Mouse (Mus musculus): ENCODE results near the gene Zfp184. TPM values are rescaled to one million over a fixed set of nuclear protein-coding genes. Genes with fewer than 3 reads are reported as not detected.
"Not testable (repeated sequence)": the region's sequence is repeated elsewhere in the genome, so short reads cannot be mapped to it uniquely, and the experiment has no call there.

The Zfp184 gene
- polyA plus RNA-seq (2012; rRNA removed): 0.39 and 0.44 TPM in 2 replicates

DNA sequence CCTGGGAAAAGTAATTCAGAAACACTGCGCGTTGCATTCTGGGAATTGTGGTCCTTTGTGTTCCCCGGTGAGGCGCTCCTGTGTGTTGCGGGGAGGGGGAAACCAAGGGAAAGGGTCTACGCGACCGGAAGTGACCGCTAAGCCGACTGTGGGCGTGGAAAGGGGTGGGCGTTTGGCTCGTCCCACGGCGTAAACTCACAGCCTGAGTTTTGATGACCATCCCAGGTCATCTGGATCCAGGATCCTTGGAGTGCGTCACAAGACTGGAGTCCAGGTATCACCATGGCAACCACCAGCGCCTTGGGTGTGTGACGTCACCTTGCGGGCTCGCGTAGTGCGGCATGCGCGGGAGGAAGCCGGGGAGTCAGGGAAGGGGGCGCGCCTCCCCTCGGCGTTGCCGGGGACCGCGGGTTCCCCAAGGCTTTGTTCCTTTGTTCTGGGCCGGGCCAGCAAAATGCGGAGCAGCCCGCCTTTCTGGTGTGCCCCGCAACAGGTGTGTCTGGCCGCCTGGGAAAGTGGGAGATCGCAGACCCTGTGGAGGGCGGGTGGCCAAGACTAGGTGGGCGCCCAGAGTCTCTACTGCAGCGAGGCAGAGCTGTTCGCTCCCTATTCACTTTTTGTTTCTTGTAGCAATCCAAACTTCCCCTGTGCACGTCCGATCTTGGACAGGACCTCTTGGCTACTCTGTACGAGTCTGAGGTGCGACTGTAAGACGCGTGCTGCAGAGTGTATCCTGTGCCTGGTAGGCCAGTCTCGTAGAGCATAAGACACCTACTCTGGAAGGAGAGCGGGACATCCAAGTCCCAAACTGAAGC, at the start of gene Zfp184:
Gene Zfp184 (plus strand): TSS at position 169 of the 815 bp plus-strand sequence.
- no peak for TF ChIP-seq CTCF (conservative IDR thresholded peaks at IDR 0.05; ENCODE audit: insufficient read depth, insufficient read length, low read depth, low read length)
- no peak for TF ChIP-seq POLR2A (IDR thresholded peaks at IDR 0.05; ENCODE audit: low read depth, low read length)
- Histone ChIP-seq H3K27ac (ENCODE audit: insufficient read depth, low read depth, low read length) (no peak within 1 kb of the TSS), H3K27me3 (replicated peaks; ENCODE audit: control insufficient read depth, insufficient read depth, low read length) (no peaks in the 10 kb centered on the region), H3K4me1 (ENCODE audit: control insufficient read depth, insufficient read depth, low read length) (no peaks in the 10 kb centered on the region), H3K4me3 (ENCODE audit: insufficient read depth, low read depth, low read length) (peak within 1 kb of the TSS; percentile 72), H3K36me3 (ENCODE audit: control insufficient read depth, insufficient read depth, low read length) (no peaks in the 10 kb centered on the region)
- WGBS: under 1% methylated on average over 50 of the region's 50 CpGs
- DNase-seq: peak; percentile 95

DNA sequence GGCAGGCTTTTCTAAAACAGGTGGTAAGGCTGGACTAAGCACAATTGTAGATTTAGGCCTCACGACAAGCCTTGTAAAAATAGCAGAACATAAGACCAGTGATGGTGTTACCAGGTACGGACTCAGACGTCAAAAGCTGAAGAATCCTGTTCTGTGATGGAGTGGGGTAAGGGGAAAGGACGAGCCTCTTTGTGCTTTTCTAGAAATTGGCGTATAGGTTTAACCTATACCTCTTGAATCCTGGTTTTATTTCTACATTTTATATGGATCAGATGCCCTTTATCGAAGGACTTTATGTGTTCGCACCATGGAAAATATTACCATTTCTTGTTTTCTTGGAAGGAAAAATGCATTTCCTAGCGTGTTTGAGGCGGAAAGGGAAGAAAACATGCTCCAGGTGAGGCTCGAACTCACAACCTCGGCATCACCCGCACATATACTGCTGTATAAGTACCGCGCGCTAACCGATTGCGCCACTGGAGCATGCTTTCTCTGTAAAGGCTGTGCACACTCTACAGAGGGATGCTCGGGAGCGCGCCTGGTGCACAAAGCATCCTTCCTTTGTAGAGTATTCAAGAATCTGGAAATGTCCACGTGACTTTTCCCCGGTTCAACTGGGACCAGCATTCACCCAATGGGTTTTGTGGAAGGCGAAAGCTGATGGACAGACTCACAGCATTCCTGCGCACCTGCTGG, 48.2 kb upstream of the Zfp184 start:
- H3K4me3 ChIP-seq (ENCODE audit: insufficient read depth, low read depth, low read length): no peak overlapping the region
- no peak for TF ChIP-seq POLR2A (IDR thresholded peaks at IDR 0.05; ENCODE audit: low read depth, low read length)
- TF ChIP-seq CTCF (conservative IDR thresholded peaks at IDR 0.05; ENCODE audit: insufficient read depth, insufficient read length, low read depth, low read length): no peak
- WGBS: 16% methylated on average over 24 of the region's 24 CpGs
- DNase-seq: no peak
- H3K36me3 ChIP-seq (ENCODE audit: control insufficient read depth, insufficient read depth, low read length): no peaks in the 10 kb centered on the region
- no peaks in the 10 kb centered on the region for H3K4me1 ChIP-seq (ENCODE audit: control insufficient read depth, insufficient read depth, low read length)
- H3K27me3 ChIP-seq (replicated peaks; ENCODE audit: control insufficient read depth, insufficient read depth, low read length): no peaks in the 10 kb centered on the region; the same call in 1 of the 2 replicates
- H3K27ac ChIP-seq (ENCODE audit: insufficient read depth, low read depth, low read length): no peak overlapping the region

DNA sequence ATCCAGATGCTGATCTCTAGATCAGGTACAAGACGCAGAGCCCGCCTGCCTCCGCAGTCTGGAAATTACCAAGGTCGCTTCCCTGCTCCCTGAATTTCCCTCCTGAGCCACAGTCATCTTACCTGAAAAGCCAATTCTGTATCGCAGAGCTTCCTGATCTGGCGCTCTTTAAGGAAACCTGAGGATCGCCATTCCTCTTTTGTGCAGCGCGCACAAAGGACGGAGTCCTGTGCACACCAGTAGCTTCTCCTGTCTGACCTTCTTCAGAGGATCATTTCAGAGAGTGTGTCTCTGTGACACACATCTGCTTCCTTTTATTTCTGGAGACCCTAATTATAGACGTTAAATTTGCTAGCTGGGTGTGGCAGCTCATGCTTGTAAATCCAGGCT, 47.7 kb upstream of the Zfp184 start:
- no peak for DNase-seq
- Histone ChIP-seq H3K27ac (ENCODE audit: insufficient read depth, low read depth, low read length) (no peak overlapping the region), H3K36me3 (ENCODE audit: control insufficient read depth, insufficient read depth, low read length) (no peaks in the 10 kb centered on the region), H3K4me1 (ENCODE audit: control insufficient read depth, insufficient read depth, low read length) (no peaks in the 10 kb centered on the region), H3K4me3 (ENCODE audit: insufficient read depth, low read depth, low read length) (no peak overlapping the region), H3K27me3 (replicated peaks; ENCODE audit: control insufficient read depth, insufficient read depth, low read length) (no peaks in the 10 kb centered on the region; the same call in 1 of the 2 replicates)
- WGBS: 4% methylated on average over 11 of the region's 11 CpGs
- TF ChIP-seq POLR2A (IDR thresholded peaks at IDR 0.05; ENCODE audit: low read depth, low read length): no peak
- TF ChIP-seq CTCF (conservative IDR thresholded peaks at IDR 0.05; ENCODE audit: insufficient read depth, insufficient read length, low read depth, low read length): no peak

DNA sequence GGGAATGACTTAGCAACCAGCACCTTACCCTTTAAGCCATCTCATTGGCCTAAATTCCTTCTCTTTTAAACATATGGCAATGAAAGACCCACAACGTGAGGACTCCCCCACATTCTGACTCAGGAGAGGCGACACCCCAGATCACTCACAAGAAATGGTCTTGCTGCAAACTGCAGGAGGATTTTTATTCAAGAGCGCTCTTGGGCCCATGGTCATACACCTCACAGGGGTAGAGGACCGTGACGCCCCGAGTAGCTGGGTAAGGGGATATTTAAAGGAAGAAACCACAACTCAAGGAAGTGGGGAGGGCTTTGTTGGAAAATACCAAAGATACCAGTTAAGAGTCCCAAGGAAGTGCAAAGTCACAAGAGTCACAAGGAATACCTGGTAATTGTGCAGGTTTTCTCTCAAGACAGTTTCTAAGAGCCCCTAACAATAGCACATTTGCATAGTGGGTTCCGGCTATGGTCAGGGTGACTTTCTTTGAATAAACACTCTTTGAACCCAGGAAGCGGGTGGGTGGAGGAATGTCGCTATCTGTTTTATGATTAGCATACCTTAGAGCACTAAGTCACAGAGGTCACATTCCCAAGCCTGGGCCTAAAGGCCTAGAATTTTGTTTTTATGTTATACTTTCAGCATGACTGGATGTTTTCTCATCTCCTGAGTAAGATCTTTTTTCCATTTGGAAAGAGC, 43.9 kb upstream of the Zfp184 start:
- H3K27me3 ChIP-seq (replicated peaks; ENCODE audit: control insufficient read depth, insufficient read depth, low read length); DNase-seq; H3K4me3 ChIP-seq (ENCODE audit: insufficient read depth, low read depth, low read length); H3K36me3 ChIP-seq (ENCODE audit: control insufficient read depth, insufficient read depth, low read length); H3K27ac ChIP-seq (ENCODE audit: insufficient read depth, low read depth, low read length); H3K4me1 ChIP-seq (ENCODE audit: control insufficient read depth, insufficient read depth, low read length): not testable (repeated sequence)
- 89% methylated on average over 9 of the region's 9 CpGs for WGBS

DNA sequence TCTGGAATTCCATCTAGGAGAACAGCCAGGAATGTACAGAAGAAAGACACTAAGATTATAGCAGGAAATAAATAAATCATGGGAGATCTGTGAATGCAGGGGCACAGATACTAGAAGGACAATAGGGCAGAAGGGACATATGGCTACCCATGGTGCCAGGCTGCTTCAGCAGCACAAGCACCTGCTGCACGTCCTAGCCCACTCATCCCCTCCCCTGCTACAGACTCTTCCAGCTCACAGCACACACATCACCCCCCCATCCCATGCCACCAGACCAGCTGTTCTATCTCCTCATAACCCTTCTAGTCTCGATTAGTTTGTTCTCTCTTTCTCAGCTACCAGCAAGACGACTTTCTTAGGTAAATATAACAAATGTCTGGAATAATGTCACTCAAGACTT, 41.4 kb upstream of the Zfp184 start:
- no peak for TF ChIP-seq CTCF (conservative IDR thresholded peaks at IDR 0.05; ENCODE audit: insufficient read depth, insufficient read length, low read depth, low read length)
- no peak for TF ChIP-seq POLR2A (IDR thresholded peaks at IDR 0.05; ENCODE audit: low read depth, low read length)

DNA sequence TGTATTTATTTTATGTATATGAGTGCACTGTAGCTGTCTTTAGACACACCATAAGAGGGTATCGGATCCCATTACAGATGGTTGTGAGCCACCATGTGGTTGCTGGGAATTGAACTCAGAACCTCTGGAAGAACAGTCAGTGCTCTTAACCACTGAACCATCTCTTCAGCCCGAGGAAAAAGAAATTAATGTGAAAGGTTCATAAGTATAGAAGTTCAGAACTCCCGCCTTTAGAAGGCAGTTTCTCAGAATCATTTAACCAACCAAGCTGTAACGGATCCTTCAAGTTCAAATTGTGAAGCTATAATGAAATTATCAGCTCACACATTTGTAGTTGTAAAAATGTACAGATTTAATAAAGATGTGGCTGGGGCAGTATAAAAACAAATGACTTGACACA, 40.8 kb upstream of the Zfp184 start:
- not testable (repeated sequence) for H3K4me3 ChIP-seq (ENCODE audit: insufficient read depth, low read depth, low read length); H3K4me1 ChIP-seq (ENCODE audit: control insufficient read depth, insufficient read depth, low read length); DNase-seq; H3K27me3 ChIP-seq (replicated peaks; ENCODE audit: control insufficient read depth, insufficient read depth, low read length); H3K36me3 ChIP-seq (ENCODE audit: control insufficient read depth, insufficient read depth, low read length); H3K27ac ChIP-seq (ENCODE audit: insufficient read depth, low read depth, low read length)
- 78% methylated on average over 4 of the region's 4 CpGs for WGBS

More for the DNA sequence above, 41.4 kb upstream of the Zfp184 start:
- Histone ChIP-seq H3K36me3 (ENCODE audit: control insufficient read depth, insufficient read depth, low read length) (no peaks in the 10 kb centered on the region), H3K27ac (ENCODE audit: insufficient read depth, low read depth, low read length) (no peak overlapping the region), H3K4me1 (ENCODE audit: control insufficient read depth, insufficient read depth, low read length) (no peaks in the 10 kb centered on the region), H3K27me3 (replicated peaks; ENCODE audit: control insufficient read depth, insufficient read depth, low read length) (no peaks in the 10 kb centered on the region; the same call in 1 of the 2 replicates), H3K4me3 (ENCODE audit: insufficient read depth, low read depth, low read length) (no peak overlapping the region)
- DNase-seq: no peak
- WGBS: 38% methylated on average over 3 of the region's 3 CpGs

DNA sequence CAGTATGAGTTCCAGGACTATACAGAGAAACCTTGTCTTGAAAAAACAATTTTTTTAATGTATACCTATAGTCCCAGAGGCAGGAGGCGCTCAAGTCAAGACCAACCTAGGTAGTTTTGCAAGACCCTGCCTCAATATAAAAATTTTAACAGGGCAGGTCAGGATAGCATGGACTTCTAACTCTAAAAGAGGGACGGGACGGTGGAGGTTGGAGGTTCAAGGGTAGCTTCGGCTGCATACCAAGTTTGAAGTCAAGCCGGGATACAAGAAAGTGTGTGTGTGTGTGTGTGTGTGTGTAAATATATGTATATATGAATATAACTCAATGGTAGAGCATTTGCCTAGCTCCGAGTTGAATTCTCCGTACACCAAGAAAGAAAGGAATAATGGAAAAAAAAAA, 38.6 kb upstream of the Zfp184 start:
- TF ChIP-seq POLR2A (IDR thresholded peaks at IDR 0.05; ENCODE audit: low read depth, low read length): no peak
- no peak for TF ChIP-seq CTCF (conservative IDR thresholded peaks at IDR 0.05; ENCODE audit: insufficient read depth, insufficient read length, low read depth, low read length)
- H3K36me3 ChIP-seq (ENCODE audit: control insufficient read depth, insufficient read depth, low read length): no peaks in the 10 kb centered on the region
- 0 out of 2 replicates have a peak, but pooled peaks cover 1% of the 10 kb centered on the region for H3K27me3 ChIP-seq (replicated peaks; ENCODE audit: control insufficient read depth, insufficient read depth, low read length)
- DNase-seq: no peak
- WGBS: 81% methylated on average over 7 of the region's 7 CpGs
- no peak overlapping the region for H3K4me3 ChIP-seq (ENCODE audit: insufficient read depth, low read depth, low read length)
- H3K4me1 ChIP-seq (ENCODE audit: control insufficient read depth, insufficient read depth, low read length): no peaks in the 10 kb centered on the region
- no peak overlapping the region for H3K27ac ChIP-seq (ENCODE audit: insufficient read depth, low read depth, low read length)
